In genomic region chr10:108067723-108068122, GRCm38 (mm10) we compare ENCODE assay signal across 14 mouse cellular contexts.
DNase-seq lines count a peak whose midpoint lies in the region; ATAC-seq and TF ChIP-seq lines count a peak whose summit lies in the region.
"Had no signal": no experiment of that assay in that cellular context is flagged by ENCODE, and none has a peak within 500 bp of the region (broad histone marks: within the 10 kb centered on the region; RNA-seq: fewer than 3 reads in every experiment).

No protein-coding gene starts in this region.

- H3K9me3 ChIP-seq in lung, embryonic 16.5 days (ENCODE audit: control insufficient read depth, low read length) = no peaks in the 10 kb centered on the region
- no peaks in the 10 kb centered on the region for H3K9me3 ChIP-seq in kidney, postnatal 0 days (replicated peaks; ENCODE audit: low read length)
- H3K9me3 ChIP-seq in liver, embryonic 14.5 days (ENCODE audit: control insufficient read depth, low read length) = no peaks in the 10 kb centered on the region
- no peaks in the 10 kb centered on the region for H3K9me3 ChIP-seq in embryonic facial prominence, embryonic 10.5 days

- peak; percentile 59 for ATAC-seq in lung, embryonic 16.5 days (ENCODE audit: low read depth)
- ATAC-seq in kidney, postnatal 0 days (replicated peaks; ENCODE audit: low FRiP score, low read depth) = peak; percentile 72
- ATAC-seq in liver, embryonic 14.5 days (ENCODE audit: insufficient read depth) = peak; percentile 64; the same call in 1 of the 2 replicates
- no peak for ATAC-seq in inflammation-experienced regulatory T-cells, adult 6 months

- no peak for TF ChIP-seq EP300 in liver, embryonic 14.5 days (IDR thresholded peaks at IDR 0.05; ENCODE audit: low read depth)

- H3K36me3 ChIP-seq in lung, embryonic 16.5 days (ENCODE audit: control insufficient read depth, insufficient read depth, low read length) = no peaks in the 10 kb centered on the region
- H3K36me3 ChIP-seq in kidney, postnatal 0 days (ENCODE audit: insufficient read depth, low read length) = no peaks in the 10 kb centered on the region
- no peaks in the 10 kb centered on the region for H3K36me3 ChIP-seq in liver, embryonic 14.5 days (replicated peaks; ENCODE audit: control insufficient read depth, insufficient read depth, low read depth)
- H3K36me3 ChIP-seq in embryonic facial prominence, embryonic 10.5 days (replicated peaks) = no peaks in the 10 kb centered on the region

- 15% methylated on average over 10 of the region's 10 CpGs for WGBS in lung, embryonic 16.5 days
- 37% methylated on average over 10 of the region's 10 CpGs for WGBS in kidney, postnatal 0 days
- 70% methylated on average over 10 of the region's 10 CpGs for WGBS in liver, embryonic 14.5 days (ENCODE audit: insufficient replicate concordance)
- 76% methylated on average over 10 of the region's 10 CpGs for WGBS in embryonic facial prominence, embryonic 10.5 days

- no peak overlapping the region; the same call in 1 of the 2 replicates for H3K27ac ChIP-seq in lung, embryonic 16.5 days (ENCODE audit: low read length)
- H3K27ac ChIP-seq in kidney, postnatal 0 days = no peak overlapping the region
- no peak overlapping the region for H3K27ac ChIP-seq in liver, embryonic 14.5 days
- H3K27ac ChIP-seq in embryonic facial prominence, embryonic 10.5 days (replicated peaks) = no peak overlapping the region

- TF ChIP-seq CTCF in kidney, postnatal 0 days (IDR thresholded peaks at IDR 0.05; ENCODE audit: low read depth) = no peak
- TF ChIP-seq CTCF in liver, embryonic 14.5 days (IDR thresholded peaks at IDR 0.05; ENCODE audit: low read depth) = no peak

- H3K9ac ChIP-seq in lung, embryonic 16.5 days (ENCODE audit: low read length) = peak overlapping the region; percentile 32; the same call in 1 of the 2 replicates
- no peak overlapping the region for H3K9ac ChIP-seq in kidney, postnatal 0 days (ENCODE audit: low read depth, low read length)
- H3K9ac ChIP-seq in liver, embryonic 14.5 days (replicated peaks) = no peak overlapping the region

- no peaks in the 10 kb centered on the region for H3K27me3 ChIP-seq in lung, embryonic 16.5 days (ENCODE audit: control insufficient read depth, insufficient read depth, low read depth, low read length)
- no peaks in the 10 kb centered on the region for H3K27me3 ChIP-seq in kidney, postnatal 0 days (ENCODE audit: insufficient read depth, low read length)
- H3K27me3 ChIP-seq in liver, embryonic 14.5 days (ENCODE audit: control insufficient read depth, insufficient read depth, low read length) = no peaks in the 10 kb centered on the region
- no peaks in the 10 kb centered on the region for H3K27me3 ChIP-seq in embryonic facial prominence, embryonic 10.5 days (replicated peaks; ENCODE audit: low read depth, poor library complexity, severe bottlenecking)

- DNase-seq in lung, postnatal 25 days (ENCODE audit: low spot score) = no peak
- DNase-seq in kidney, postnatal 0 days (ENCODE audit: low spot score) = peak; percentile 29
- peak in 2 of 3 experiments; percentile 16 to 23 for DNase-seq in liver, embryonic 14.5 days (ENCODE audit: low read depth in 3 of 3, low spot score in 3 of 3)
- DNase-seq in embryonic facial prominence, embryonic 10.5 days (ENCODE audit: low spot score) = no peak
- DNase-seq in layer of hippocampus, adult 9-10 months (ENCODE audit: low spot score) = no peak
- no peak for DNase-seq in layer of hippocampus, adult 8-10 months (ENCODE audit: low spot score in 2 of 2)
- DNase-seq: adrenal gland, postnatal 36 days; cerebellum, adult 11-12 months; heart, adult 18-20 months; heart, postnatal 14 days; midbrain, embryonic 14.5 days; spleen, adult 18-20 months had no signal

- H3K4me2 ChIP-seq in lung, embryonic 16.5 days (ENCODE audit: low read depth, low read length) = peak overlapping the region; percentile 51
- no peak overlapping the region for H3K4me2 ChIP-seq in kidney, postnatal 0 days (ENCODE audit: low read length)
- H3K4me2 ChIP-seq in liver, embryonic 14.5 days (ENCODE audit: low read depth) = no peak overlapping the region

- peaks cover 9% of the 10 kb centered on the region for H3K4me1 ChIP-seq in lung, embryonic 16.5 days (replicated peaks; ENCODE audit: control insufficient read depth, insufficient read depth, low read length)
- H3K4me1 ChIP-seq in kidney, postnatal 0 days (replicated peaks; ENCODE audit: insufficient read depth, low read length) = no peaks in the 10 kb centered on the region
- H3K4me1 ChIP-seq in liver, embryonic 14.5 days (replicated peaks; ENCODE audit: control insufficient read depth in 2 of 2, insufficient read depth in 2 of 2, low read length in 1 of 2) = peaks cover 0 to 7% of the 10 kb centered on the region in 2 experiments; a peak in 2 of 4 replicates
- no peaks in the 10 kb centered on the region for H3K4me1 ChIP-seq in embryonic facial prominence, embryonic 10.5 days

- H3K4me3 ChIP-seq in lung, embryonic 16.5 days (ENCODE audit: low read length) = peak overlapping the region; percentile 21; the same call in 1 of the 2 replicates
- H3K4me3 ChIP-seq in kidney, postnatal 0 days (replicated peaks; ENCODE audit: low read depth, low read length) = no peak overlapping the region
- no peak overlapping the region for H3K4me3 ChIP-seq in liver, embryonic 14.5 days (ENCODE audit: insufficient read depth in 1 of 2, low read depth in 2 of 2, low read length in 2 of 2)
- no peak overlapping the region for H3K4me3 ChIP-seq in embryonic facial prominence, embryonic 10.5 days

Comparison
In these comparisons a context has a peak if more than half of its experiments do, and no peak if none do; other contexts are left out.
1. DNase-seq: peak in kidney, postnatal 0 days (single experiment) and liver, embryonic 14.5 days (2 of 3); none in lung, postnatal 25 days (single experiment), embryonic facial prominence, embryonic 10.5 days (single experiment), layer of hippocampus, adult 9-10 months (single experiment) and layer of hippocampus, adult 8-10 months (0 of 2).